Mouse (Mus musculus): Measurements from ENCODE around the gene Anp32b. TPM values are rescaled to one million over a fixed set of nuclear protein-coding genes. Genes with fewer than 3 reads are reported as not detected.

The Anp32b gene
- total and polyA plus RNA-seq, 2 experiments from 2014 or later, result 9.2 to 76.0 TPM

GRCm38 (mm10) chr4:46489028-46489925, 38.6 kb downstream of the Anp32b start, which contains the start of gene Nans:
Gene Nans (plus strand): TSS chr4:46489248.
- peak within 1 kb of the TSS; percentile 78 for H3K9ac ChIP-seq (replicated peaks; ENCODE audit: low read depth, low read length)
- H3K27me3 ChIP-seq (ENCODE audit: control insufficient read depth, insufficient read depth, low read length), result no peaks in the 10 kb centered on the region
- H3K9me3 ChIP-seq (replicated peaks; ENCODE audit: control insufficient read depth, low read length), result no peaks in the 10 kb centered on the region
- H3K4me2 ChIP-seq (ENCODE audit: low read depth, low read length), result peak within 1 kb of the TSS; percentile 90
- peak within 1 kb of the TSS; percentile 50 for H3K27ac ChIP-seq (ENCODE audit: low read depth)
- peak within 1 kb of the TSS; percentile 84 for H3K4me3 ChIP-seq (ENCODE audit: low read depth, low read length)
- under 1% methylated on average over 57 of the region's 58 CpGs for WGBS
- ATAC-seq (ENCODE audit: insufficient read depth, low read depth) (peak; percentile 96), DNase-seq (ENCODE audit: low spot score) (peak; percentile 93)
- H3K4me1 ChIP-seq (ENCODE audit: control insufficient read depth, insufficient read depth), result peaks cover 12% of the 10 kb centered on the region
- TF ChIP-seq CTCF (IDR thresholded peaks at IDR 0.05; ENCODE audit: low read depth) (no peak), EP300 (IDR thresholded peaks at IDR 0.05; ENCODE audit: low read depth) (no peak)
- H3K36me3 ChIP-seq (replicated peaks; ENCODE audit: control insufficient read depth, insufficient read depth, low read length), result peaks cover 19% of the 10 kb centered on the region

DNA sequence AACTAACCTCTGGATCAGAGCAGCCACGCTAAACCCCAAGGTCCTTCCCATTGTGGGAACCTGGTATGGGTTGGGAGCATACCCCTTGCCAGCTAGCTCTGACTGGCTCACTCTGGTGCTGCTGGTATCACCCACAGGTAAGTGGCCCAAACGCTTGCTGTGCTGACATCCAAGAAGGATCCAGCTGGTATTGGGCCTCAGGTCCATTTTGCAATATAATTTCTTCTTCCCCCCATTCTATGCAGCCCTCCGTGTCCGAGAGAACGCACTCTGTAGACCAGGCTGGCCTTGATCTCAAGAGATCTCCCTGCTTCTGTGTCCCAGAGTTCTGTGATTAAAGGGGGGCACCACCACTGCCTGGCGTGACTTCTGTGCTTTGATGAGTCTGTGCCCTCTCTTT, 42.4 kb downstream of the Anp32b start:
- Histone ChIP-seq H3K27ac (ENCODE audit: low read depth) (no peak overlapping the region), H3K9me3 (replicated peaks; ENCODE audit: control insufficient read depth, low read length) (no peaks in the 10 kb centered on the region), H3K36me3 (replicated peaks; ENCODE audit: control insufficient read depth, insufficient read depth, low read length) (peaks cover 24% of the 10 kb centered on the region), H3K4me1 (ENCODE audit: control insufficient read depth, insufficient read depth) (no peaks in the 10 kb centered on the region), H3K4me3 (ENCODE audit: low read depth, low read length) (no peak overlapping the region), H3K9ac (replicated peaks; ENCODE audit: low read depth, low read length) (no peak overlapping the region), H3K4me2 (ENCODE audit: low read depth, low read length) (no peak overlapping the region), H3K27me3 (ENCODE audit: control insufficient read depth, insufficient read depth, low read length) (no peaks in the 10 kb centered on the region)
- ATAC-seq (ENCODE audit: insufficient read depth, low read depth) (no peak), DNase-seq (ENCODE audit: low spot score) (no peak)
- TF ChIP-seq EP300 (IDR thresholded peaks at IDR 0.05; ENCODE audit: low read depth) (no peak), CTCF (IDR thresholded peaks at IDR 0.05; ENCODE audit: low read depth) (no peak)
- WGBS, result 92% methylated on average over 6 of the region's 6 CpGs

- no peak for ATAC-seq (ENCODE audit: insufficient read depth, low read depth)
- Histone ChIP-seq H3K27me3 (ENCODE audit: control insufficient read depth, insufficient read depth, low read length) (no peaks in the 10 kb centered on the region), H3K4me2 (ENCODE audit: low read depth, low read length) (no peak overlapping the region), H3K27ac (ENCODE audit: low read depth) (no peak overlapping the region), H3K9ac (replicated peaks; ENCODE audit: low read depth, low read length) (no peak overlapping the region), H3K4me1 (ENCODE audit: control insufficient read depth, insufficient read depth) (no peaks in the 10 kb centered on the region), H3K4me3 (ENCODE audit: low read depth, low read length) (no peak overlapping the region), H3K36me3 (replicated peaks; ENCODE audit: control insufficient read depth, insufficient read depth, low read length) (peaks cover 30% of the 10 kb centered on the region), H3K9me3 (replicated peaks; ENCODE audit: control insufficient read depth, low read length) (no peaks in the 10 kb centered on the region)
- peak; percentile 1 for DNase-seq (ENCODE audit: low spot score)
- WGBS, result 87% methylated on average over 12 of the region's 12 CpGs
- TF ChIP-seq CTCF (IDR thresholded peaks at IDR 0.05; ENCODE audit: low read depth) (no peak), EP300 (IDR thresholded peaks at IDR 0.05; ENCODE audit: low read depth) (no peak)
Observed at GRCm38 (mm10) chr4:46495543-46495942, 44.8 kb downstream of the Anp32b start.

DNA sequence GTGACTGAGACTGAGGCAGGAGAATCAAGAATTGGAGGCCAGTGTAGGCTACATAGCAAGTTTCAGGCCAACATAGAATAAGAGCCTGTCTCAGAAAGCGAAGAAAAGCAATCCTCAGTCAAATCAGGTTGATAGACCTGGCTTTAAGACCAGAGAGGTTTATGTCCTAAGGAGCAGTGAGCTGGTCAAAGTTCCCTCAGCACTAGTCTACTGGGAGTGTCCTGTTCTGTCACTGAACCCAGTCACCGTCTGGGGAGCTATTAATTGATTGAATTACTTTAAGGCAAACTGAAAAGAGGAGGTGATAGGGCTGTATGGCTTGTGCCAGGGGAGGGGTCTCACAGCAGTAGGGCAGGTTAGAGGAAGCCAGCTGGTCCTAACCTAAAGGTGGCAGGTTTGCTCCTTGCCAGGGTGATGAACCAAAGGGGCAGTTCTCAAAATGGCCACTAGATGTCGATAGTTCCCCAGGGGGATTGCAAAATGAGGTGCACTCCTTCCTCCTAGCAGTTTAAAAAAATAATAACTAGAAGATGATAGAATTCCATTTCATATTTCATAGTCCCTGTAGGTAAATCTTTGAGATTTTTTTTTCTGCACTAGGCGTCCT, 46.7 kb downstream of the Anp32b start:
- peak; percentile 29 for ATAC-seq (ENCODE audit: insufficient read depth, low read depth)
- Histone ChIP-seq H3K9ac (replicated peaks; ENCODE audit: low read depth, low read length) (no peak overlapping the region), H3K27ac (ENCODE audit: low read depth) (no peak overlapping the region), H3K36me3 (replicated peaks; ENCODE audit: control insufficient read depth, insufficient read depth, low read length) (peaks cover 45% of the 10 kb centered on the region), H3K9me3 (replicated peaks; ENCODE audit: control insufficient read depth, low read length) (no peaks in the 10 kb centered on the region), H3K4me2 (ENCODE audit: low read depth, low read length) (no peak overlapping the region), H3K4me1 (ENCODE audit: control insufficient read depth, insufficient read depth) (no peaks in the 10 kb centered on the region), H3K4me3 (ENCODE audit: low read depth, low read length) (no peak overlapping the region), H3K27me3 (ENCODE audit: control insufficient read depth, insufficient read depth, low read length) (no peaks in the 10 kb centered on the region)
- TF ChIP-seq EP300 (IDR thresholded peaks at IDR 0.05; ENCODE audit: low read depth), result no peak
- TF ChIP-seq CTCF (IDR thresholded peaks at IDR 0.05; ENCODE audit: low read depth), result peak; percentile 90
- DNase-seq (ENCODE audit: low spot score), result peak; percentile 32
- WGBS, result 52% methylated on average over 4 of the region's 4 CpGs

- Histone ChIP-seq H3K4me2 (ENCODE audit: low read depth, low read length) (no peak overlapping the region), H3K27me3 (ENCODE audit: control insufficient read depth, insufficient read depth, low read length) (no peaks in the 10 kb centered on the region), H3K4me1 (ENCODE audit: control insufficient read depth, insufficient read depth) (no peaks in the 10 kb centered on the region), H3K9ac (replicated peaks; ENCODE audit: low read depth, low read length) (no peak overlapping the region), H3K36me3 (replicated peaks; ENCODE audit: control insufficient read depth, insufficient read depth, low read length) (peaks cover 43% of the 10 kb centered on the region), H3K9me3 (replicated peaks; ENCODE audit: control insufficient read depth, low read length) (no peaks in the 10 kb centered on the region), H3K4me3 (ENCODE audit: low read depth, low read length) (no peak overlapping the region), H3K27ac (ENCODE audit: low read depth) (no peak overlapping the region)
- peak; percentile 2 for DNase-seq (ENCODE audit: low spot score)
- TF ChIP-seq EP300 (IDR thresholded peaks at IDR 0.05; ENCODE audit: low read depth) (no peak), CTCF (IDR thresholded peaks at IDR 0.05; ENCODE audit: low read depth) (no peak)
- 82% methylated on average over 3 of the region's 3 CpGs for WGBS
- ATAC-seq (ENCODE audit: insufficient read depth, low read depth), result no peak
Observed at GRCm38 (mm10) chr4:46498511-46498910, 47.8 kb downstream of the Anp32b start.
